Mouse (Mus musculus) liver, postnatal 0 days (tissue): Measurements from ENCODE around the gene Cnga3.

Source experiments
- CTCF ChIP-seq: sonication (generic); IDR thresholded peaks from 2 replicates; pipeline ENCODE4 v1.5.1; 2016; ENCODE audit warnings: antibody characterized with exemption, low read depth
- EP300 ChIP-seq: IDR thresholded peaks from 2 replicates; pipeline ENCODE4 v1.6.1; 2016; ENCODE audit warnings: antibody characterized with exemption, low read depth, mild to moderate bottlenecking

DNA sequence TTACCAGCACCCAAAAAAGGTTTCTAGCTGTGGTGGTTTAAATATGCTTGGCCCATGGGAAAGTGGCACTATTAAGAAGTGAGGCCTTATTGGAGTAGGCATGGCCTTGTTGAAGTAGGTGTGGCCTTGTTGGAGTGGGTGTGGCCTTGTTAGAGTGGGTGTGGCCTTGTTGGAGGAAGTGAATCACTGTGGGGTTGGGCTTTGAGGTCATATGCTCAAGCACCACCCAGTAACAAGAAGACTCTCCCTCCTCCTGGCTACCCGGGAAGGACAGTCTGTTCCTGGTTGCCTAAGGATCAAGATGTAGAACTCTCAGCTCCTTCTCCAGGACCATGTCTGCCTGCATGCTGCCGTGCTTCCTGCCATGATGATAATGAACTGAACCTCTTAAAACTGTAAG, 32.2 kb downstream of the Cnga3 start:
- TF ChIP-seq CTCF (no peak), EP300 (no peak)
